Mouse (Mus musculus): Measurements from ENCODE around the gene Fancc.
A peak's percentile ranks its signal among the peaks of the same experiment; 100 is the strongest.
"Not testable (repeated sequence)": the region's sequence is repeated elsewhere in the genome, so short reads cannot be mapped to it uniquely, and the experiment has no call there.

Gene Fancc

DNA sequence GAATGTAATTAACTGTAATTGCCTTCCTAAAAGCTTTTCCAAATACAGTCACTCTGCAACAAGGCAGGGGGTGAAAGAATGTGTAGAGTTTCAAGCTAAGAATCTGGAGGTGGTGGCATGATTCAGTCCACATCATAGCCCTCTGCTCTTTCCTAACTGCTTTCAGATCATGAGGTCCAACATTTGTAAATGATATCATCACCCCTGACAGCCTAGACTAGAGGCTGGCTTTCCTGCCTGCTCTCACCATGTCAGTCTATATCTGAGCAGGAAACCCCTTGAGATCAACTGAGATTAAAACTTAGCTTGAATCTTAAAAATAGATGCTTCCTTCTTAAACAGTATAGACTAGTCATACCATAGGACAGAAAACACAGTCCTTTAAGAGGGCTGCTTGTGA is 75.9 kb downstream of the Fancc start:
- DNase-seq (ENCODE audit: low spot score): no peak

DNA sequence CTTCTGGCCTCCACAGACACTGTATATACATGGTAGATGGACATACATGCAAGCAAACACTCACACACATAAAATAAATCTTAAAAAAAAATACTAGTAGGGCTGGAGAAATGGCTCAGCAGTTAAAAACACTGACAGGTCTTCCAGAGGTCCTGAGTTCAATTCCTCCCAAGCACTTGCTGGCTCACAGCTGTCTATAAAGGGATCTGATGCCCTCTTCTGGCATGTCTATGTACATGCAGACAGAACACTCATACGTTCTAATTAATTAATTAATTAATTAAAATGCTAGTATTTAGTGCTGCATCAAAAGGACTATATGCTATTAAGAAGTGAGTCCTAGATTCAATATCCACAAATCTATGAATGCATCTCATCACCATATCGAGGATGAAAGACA is 78.9 kb downstream of the Fancc start:
- no peak for DNase-seq (ENCODE audit: low spot score)

DNA sequence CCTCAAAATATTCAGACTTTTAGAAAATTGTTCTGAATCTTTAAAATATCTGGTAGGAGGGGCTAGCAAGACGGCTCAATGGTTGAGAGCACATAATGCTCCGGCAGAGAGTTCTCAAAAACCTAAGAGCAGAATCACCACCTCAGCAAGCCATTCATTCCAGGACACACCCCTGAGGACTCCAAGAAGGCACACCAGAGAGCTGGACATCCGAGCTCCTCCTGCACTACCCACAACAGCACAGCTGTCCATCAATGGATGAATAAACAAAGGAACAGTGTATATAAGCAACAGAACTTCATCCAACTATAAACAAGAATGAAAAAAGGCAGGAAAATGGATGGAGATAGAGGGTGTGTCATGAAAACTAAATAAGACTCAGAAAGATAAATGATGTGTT is 80.3 kb downstream of the Fancc start:
- DNase-seq (ENCODE audit: low spot score): no peak

DNA sequence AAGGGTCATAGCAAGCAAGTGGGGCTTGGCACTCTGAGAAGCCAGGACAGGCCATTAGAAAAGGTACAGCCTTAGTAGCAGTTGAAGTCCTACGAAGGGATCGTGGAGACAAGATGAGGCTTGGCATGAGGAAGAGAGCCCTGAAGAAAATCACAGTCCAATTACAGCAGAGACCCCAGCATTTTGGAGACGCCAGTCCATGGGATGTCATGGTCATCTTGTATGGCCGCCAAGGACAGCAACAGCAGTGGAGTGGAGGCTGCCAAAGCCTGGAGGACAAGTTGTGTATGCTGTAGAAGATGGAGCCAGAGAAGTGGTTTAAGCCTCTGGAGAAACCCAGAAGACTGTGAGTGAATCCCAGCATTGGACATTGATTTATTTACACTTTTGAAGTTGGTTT is 84.4 kb downstream of the Fancc start:
- DNase-seq (ENCODE audit: low spot score): no peak

DNA sequence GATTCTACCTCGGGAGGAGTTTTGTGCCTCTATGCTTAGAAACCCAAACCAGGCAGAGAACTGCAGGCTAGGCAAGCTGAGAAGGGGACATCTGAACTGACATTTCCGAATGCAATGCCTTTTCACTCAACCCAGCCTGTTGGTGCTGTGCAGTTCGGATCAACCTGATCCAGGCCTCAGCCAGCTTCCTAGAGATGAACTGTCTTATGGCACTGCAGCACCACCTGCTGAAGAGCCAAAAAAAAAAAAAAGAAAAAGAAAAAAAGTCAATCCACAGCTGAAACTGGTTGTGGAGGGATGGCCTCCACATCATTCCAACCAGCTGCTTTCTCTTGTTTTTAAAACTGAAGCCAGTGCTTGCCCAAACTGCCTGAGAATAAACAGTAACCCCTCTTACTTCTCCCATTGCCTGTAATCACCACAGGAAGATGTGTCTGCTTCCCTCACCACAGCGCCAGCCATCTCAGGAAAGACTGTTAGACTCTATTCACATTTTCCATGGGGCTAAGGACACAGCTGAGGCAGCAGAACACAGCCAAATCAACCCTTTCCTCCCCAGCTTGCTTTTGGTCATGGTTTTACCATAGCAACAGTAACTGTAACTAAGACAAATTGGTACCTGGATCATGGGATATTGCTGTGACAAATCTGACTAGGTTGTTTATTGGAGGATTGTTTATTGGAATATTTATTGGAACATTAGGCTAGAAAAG is 85.6 kb downstream of the Fancc start:
- DNase-seq (ENCODE audit: low spot score): no peak

DNA sequence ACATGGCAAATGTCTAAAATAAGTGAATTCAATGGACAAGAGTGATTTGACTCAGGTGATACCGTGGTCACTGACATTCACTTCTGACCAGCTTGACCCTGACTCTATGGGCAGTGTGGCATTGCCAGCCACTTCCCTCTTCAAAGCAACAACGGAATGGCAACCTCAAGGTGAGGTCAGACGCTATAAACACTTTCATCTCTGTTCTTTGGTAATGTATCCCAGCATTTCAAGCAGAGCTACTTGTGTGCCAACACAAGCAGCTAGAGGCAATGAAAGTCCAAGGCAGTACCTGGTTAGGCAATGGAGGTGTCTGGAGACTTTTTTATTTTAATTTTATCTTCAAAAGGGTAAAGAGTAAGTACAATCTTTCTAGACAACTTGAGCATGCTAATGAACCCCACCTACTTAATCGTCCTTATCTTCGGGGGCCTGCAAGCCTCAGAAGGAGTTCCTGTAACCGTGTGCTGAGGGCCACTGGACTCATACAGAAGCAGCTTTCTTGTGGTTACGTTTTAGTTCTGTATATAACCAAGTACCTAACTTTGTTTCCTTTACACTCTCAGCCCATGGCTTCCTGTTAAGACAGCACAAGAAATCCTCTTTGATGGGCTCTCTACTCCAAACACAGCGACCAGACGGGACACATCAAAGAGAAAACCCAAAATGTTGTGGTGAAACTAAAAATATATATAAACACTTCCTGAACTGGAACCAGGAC is 86.3 kb downstream of the Fancc start:
- no peak for DNase-seq (ENCODE audit: low spot score)

DNA sequence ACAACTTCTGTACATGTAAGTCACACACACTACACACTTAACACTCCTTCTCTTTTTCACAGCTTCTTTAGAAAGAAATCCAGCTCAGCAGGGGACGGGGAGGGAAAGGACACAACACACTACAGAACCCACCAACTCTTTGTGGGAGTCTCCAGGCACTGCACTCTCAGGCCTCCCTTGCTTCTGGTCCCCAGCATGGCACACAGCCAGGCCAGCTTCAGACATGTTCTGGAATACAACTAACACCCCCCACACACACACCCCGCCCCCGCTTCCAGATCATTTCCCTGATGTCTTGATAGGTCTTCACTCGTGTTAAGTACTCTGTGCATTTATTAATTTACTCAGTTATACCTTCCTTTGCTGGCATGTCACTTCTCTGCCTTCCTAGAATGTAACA is 91.9 kb downstream of the Fancc start:
- DNase-seq (ENCODE audit: low spot score): no peak

DNA sequence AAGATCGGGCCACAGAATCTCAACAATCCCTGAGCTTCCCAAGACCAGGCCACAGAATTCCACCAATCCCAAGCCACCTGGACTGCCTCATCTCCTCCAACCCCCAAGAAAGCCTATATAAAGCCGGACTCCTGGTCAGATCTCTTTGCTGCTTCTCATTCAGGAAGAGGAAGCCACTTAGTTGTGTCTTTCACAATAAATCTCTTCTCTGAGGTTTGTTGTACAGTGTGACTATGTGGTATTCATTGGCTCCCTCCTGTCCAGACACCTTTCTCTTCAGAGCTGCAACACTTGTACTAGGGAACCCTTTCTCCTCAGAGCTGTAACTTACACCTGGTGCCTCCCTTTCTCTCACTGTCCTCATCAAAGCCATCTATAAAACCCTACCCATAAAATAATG is 92.4 kb downstream of the Fancc start:
- DNase-seq (ENCODE audit: low spot score): no peak

DNA sequence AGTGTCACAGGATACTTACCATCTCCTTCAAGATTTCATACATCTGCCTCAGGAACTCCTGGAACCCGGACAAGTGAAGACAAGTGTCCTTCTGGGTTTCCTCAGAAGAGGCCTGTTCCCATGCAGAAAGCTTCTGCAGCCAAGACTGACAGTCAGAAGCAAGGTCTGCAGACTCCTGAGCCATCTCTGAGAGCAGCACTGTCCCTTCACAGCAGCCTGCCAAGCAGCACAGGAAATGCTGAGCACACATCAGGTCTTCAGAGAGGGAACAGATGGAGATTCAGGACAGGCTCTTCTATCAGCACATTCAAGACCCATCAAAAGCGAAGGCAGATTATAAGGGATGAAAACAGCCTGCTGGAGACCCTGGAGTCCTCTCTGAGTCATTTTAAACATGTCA is 94.3 kb downstream of the Fancc start:
- DNase-seq (ENCODE audit: low spot score): no peak

DNA sequence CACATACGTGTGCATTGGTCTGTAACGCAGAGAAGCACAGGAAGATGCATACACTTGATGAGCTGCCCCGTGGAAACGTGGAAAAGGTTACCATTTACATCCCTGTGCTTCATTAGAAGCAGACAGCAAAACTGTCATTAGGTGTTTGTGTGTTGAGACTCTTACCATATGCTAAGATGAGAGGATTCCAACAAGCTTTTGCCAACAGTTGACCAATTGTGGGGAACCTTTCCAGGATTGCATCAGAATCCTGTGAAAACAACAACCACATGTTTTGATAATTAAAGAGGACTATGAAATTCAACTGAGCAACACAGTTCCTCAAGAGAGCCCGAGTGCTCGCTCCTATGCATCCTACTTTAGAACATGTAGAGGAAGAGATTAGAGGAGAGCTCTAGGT is 97.0 kb downstream of the Fancc start:
- no peak for DNase-seq (ENCODE audit: low spot score)

DNA sequence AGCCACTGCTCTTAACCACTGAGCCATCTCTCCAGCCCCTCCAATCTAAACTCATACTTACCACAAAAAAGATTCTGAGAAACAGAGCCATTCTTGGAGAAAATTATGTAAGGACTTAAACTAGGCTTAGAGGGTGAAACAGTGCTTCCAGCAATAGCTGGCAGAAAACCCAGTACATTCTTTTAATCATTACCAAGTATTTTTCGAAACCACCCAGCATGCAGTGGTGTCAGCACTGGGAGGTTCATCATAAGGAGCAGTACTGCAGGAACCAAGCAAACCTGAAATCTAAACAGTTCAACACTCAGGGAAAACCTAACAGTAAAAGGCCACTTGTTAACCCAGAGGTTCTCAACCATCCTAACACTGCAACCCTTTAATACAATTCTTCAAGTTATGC is 99.7 kb downstream of the Fancc start:
- no peak for DNase-seq (ENCODE audit: low spot score)

DNA sequence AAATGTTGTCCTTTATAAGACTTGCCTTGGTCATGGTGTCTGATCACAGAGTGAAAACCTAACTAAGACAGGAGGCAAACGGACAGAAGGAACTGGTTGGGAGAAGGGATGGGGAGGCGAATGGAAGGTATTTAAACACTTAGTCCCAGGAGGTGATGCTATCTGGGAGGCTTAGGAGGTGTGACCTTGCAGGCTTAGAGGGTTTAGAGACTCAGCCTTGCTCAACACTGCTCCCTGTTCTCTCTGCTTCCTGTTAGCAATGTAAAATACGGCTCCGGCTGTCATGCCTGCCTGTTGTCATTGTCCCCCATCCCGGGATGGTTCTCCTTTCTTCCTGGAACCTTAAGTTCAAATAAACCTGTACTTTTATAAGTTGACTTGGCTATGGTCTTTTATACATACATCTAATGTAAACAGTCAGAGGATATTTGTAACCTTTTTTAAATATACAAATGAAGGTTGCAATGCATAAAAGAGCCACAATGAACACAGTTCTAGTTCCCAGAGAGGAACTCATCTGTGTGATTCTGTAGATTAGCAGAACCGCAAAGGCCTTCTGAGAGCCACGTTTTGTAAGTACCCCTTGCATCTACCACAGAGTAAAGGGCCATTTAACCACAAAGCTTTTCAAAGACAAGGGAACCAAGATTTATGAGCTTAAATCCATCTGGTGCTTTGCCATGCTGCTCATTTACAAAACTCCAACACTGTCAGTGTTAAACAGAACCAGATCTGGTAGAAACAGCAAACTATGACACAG is 102.6 kb downstream of the Fancc start:
- no peak for DNase-seq (ENCODE audit: low spot score)

DNA sequence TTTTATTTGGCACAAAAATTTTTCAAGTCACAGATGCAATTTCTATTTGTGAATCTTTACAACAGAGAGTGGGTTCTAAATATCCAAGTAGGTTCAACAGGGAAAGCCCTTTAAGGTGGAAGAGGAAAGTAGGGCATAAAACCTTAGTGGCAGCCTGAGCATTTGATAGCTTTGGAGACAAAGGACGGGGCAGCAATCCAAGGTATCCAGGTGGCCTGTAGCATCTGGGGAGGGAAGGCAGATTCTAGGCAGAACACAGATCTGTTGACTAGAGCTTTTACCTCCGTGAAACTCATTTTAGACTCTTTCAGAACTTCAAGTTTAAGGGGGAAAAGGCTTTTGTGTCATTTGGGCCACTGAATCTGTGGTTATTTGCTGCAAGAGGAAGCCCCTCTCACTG is 111.8 kb downstream of the Fancc start:
- DNase-seq (ENCODE audit: low spot score): no peak

DNA sequence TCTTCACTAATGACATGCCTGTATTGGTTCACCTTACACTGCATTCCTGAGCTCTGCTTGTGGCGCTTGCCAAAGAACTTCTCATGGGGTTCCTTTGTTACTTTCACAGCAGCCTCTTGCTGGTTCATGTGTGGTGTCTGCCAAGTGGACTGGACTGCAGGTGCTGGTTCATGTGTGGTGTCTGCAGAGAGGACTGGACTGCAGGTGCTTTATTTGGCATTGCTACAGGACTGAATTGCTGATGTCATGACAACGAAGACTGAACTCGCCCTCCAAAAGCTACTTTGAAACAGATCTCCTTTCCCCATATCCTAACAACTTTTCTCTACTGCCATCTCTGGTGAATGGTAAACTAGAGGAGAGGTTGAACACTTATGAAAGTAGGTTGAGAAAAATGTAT is 112.3 kb downstream of the Fancc start:
- DNase-seq (ENCODE audit: low spot score): no peak

DNA sequence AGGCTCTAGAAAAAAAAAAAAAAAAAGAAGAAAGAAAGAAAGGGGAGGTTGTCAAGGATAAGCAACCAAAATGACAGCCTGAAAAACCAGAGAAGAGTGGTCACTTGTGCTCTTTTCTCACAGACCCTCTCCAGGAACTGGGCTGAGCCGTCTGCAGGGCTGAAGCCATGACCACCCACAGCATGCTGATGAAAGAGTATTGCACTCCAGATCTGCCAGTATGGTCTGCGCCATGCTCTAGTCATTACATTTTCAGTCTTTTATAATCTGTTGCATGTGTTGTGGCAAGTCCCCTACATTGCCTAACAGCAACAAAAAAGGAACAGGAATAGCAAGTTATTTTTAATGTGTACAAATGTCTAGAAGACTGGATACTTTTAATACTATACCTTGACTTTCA is 114.9 kb downstream of the Fancc start:
- no peak for DNase-seq (ENCODE audit: low spot score)

DNA sequence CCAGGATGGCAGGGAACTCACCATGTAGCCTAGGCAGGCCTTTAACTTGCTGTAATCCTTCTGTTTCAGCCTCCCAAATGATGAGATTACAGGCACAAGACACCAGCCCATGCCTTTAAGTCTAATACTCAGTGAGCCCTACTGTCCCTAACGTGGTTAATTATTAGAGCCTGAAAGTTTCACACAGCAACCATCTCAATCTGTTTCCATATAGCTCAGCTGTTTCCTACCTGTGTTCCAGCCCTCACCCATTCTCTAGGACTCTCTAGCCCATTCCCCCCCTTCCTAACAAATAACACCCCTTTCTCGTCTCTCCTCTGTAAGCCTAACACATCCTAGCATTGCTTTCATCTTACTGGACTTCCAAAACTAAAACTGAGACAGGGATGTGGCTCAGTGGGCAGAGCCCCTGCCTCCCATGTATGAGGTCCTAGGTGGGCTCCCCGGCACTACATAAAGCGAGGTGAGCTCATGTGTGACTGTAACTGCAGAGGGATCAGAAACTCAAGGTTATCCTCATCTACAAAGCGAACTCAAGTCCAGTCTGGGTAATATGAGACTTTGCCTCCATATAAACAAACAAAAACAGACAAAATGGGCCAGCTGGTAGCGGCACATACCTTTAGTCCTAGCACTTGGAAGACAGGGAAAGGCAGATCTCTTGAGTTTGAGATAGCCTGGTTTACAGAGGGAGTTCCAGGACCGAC is 123.5 kb downstream of the Fancc start:
- DNase-seq (ENCODE audit: low spot score): no peak

DNA sequence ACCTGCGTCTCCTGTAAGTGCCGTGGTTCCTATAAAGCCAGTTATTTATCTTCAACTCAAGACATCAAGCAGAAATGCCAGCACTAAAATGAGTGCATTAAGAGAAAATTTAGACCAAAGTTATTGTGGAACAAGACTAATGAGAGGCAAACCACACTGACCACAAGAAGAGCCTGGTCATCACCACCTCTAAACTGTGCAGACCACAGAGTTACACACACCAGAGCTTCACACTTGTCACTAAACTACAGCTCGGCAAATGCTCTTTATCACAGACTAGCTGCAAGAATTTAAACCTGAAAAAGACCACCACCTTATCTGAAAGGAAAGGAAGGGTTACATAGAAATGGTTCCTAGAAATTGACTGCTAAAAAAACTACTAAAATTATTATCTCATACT is 135.3 kb downstream of the Fancc start:
- DNase-seq (ENCODE audit: low spot score): no peak

DNA sequence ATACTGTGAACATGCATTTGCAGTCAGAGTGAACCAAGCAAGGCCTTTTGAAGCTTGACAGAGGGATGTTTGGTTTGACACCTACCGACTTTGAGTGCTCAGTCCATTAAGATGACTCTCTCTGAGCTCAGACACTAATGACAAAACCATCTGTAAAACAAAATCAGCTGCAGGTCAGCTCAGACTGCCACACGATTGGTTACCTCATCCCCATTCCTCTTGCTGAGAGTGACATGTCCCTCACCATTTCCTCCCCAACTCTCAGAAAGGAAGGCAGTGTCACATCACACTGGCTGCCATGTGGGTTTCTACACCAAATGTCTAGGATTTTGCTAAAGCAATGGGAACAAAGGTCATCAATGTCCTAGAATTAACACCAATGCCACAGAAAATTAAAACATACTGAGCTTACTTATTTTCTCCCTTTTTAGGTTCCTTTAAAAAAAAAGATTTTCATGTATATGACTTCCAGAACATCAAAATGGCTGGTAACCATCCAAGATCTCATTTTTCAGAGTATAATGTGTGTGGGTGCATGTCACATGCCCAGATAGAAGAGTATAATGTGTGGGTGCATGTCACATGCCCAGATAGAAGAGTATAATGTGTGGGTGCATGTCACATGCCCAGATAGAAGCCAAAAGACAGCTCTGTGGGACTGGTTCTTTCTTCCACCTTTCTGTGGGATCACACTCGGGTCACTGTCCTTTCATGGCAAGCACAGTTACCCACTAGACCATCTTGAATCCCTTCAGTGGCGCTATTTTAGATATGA is 136.8 kb downstream of the Fancc start:
- DNase-seq (ENCODE audit: low spot score): peak; percentile 37

DNA sequence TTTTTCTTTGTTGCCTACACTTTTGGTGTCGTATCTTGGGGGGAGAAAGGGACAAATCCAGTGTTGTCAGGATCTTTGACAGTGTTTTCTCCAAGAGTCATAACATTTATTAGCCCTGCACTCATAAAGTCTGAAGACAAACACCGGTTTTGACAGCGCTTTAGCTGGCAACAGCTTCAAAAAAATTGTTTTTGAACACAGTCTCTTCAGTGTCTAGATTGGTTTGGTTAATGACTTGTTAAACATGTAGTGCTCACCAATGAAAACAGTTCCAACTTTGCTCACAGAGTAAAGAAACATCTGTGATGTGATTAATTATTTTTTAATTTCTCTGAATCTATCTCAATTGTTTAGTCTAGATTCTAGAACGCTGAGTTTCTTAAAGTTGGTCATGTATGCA is 137.7 kb downstream of the Fancc start:
- no peak for DNase-seq (ENCODE audit: low spot score)

DNA sequence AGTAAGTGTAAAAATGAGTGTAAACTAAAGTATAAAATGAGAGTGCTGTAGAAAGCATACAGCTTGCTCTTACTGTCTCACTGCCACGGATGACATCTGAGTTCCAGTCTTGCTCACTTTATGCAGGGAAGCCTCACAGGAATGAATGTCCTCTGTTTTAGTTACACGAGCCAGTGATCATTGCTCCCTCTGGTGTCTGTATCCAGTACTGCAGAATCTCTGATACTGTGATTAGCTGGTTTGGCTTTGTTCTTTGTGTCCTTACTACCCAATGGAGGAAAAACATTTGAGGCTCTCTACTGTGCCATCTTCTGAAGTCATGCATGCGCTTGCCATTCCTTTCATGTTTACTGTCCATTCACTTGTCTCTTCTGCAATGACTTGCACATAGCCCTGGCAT is 140.5 kb downstream of the Fancc start:
- DNase-seq (ENCODE audit: low spot score): peak; percentile 89

DNA sequence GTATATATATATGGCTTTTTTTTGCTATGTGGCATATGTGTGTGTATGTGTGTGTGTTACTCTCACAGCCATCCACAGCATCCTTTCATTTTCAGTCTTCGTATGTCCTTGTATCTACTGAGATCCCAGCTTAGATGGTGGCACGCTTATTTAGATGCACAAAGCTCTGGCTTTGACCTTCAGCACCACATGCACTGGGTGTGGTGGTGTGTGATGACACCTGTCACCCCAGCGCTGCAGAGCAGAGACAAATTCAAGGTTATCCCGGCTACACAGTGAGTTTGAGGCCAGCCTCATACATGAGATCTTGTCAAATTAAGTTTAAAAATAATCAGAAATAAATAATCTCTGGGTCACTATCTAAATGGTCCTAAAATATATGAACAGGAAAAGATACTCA is 141.0 kb downstream of the Fancc start:
- DNase-seq (ENCODE audit: low spot score): no peak

DNA sequence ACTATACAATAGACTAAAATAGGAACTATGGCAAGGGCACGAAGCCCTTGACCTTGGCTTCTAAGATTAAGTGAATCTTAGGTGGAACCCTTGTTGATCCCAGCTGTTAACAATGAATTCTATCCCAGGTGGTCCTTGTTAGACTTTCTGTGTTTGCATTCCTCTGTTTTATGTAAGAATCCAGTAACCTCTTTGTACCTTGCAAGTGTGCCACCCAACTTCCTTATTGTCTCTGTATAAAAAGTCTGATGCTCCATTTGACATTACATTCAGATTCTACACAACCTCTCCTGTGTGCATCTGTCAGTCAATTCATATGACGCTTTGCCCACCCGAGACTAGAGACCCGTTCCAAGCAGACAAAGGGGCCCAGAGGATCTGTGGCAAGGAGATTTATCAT is 143.8 kb downstream of the Fancc start:
- DNase-seq (ENCODE audit: low spot score): not testable (repeated sequence)
